Mouse (Mus musculus): ENCODE measurements around the gene Capns1. TPM values are rescaled to one million over a fixed set of nuclear protein-coding genes. Genes with fewer than 3 reads are reported as not detected.

Capns1 gene
- polyA plus RNA-seq, 2 experiments from 2014 or later: 49.8 to 68.7 TPM

- ATAC-seq: no peak
Observed at GRCm38 (mm10) chr7:30170283-30170951, 28.2 kb downstream of the Capns1 start.

GRCm38 (mm10) chr7:30169583-30170282 lies 28.9 kb downstream of the Capns1 start, which contains the start of gene Zfp146:
Gene Zfp146 (minus strand): TSS chr7:30169750.
- ATAC-seq: peak; percentile 94

GRCm38 (mm10) chr7:30168914-30169582 lies 29.6 kb downstream of the Capns1 start:
- ATAC-seq: peak; percentile 45

- ATAC-seq: no peak
Observed at GRCm38 (mm10) chr7:30164745-30165144, 33.9 kb downstream of the Capns1 start.

- no peak for ATAC-seq
Observed at GRCm38 (mm10) chr7:30163113-30163512, 35.5 kb downstream of the Capns1 start.

- no peak for ATAC-seq
Observed at GRCm38 (mm10) chr7:30155507-30155906, 43.1 kb downstream of the Capns1 start.

- ATAC-seq: no peak
Observed at GRCm38 (mm10) chr7:30154040-30154439, 44.6 kb downstream of the Capns1 start.

GRCm38 (mm10) chr7:30147011-30147410 lies 51.6 kb downstream of the Capns1 start:
- no peak for ATAC-seq

- no peak for ATAC-seq
Observed at GRCm38 (mm10) chr7:30143555-30144209, 54.9 kb downstream of the Capns1 start.

GRCm38 (mm10) chr7:30143170-30143554 lies 55.4 kb downstream of the Capns1 start:
- no peak for ATAC-seq

Other genes with a start within 250 kb of the Capns1 start
- 1 to 10 TPM; 4.8 to 5.2 TPM for gene Zfp74, start 244.7 kb downstream of the Capns1 start, polyA plus RNA-seq (2017; shearing (Covaris generic))
- gene Zfp568, start 214.9 kb downstream of the Capns1 start, polyA plus RNA-seq (2017; shearing (Covaris generic)): 1 to 10 TPM; 2.1 to 2.8 TPM
- gene Zfp14, start 147.4 kb downstream of the Capns1 start, polyA plus RNA-seq (2017; shearing (Covaris generic)): 1 to 10 TPM; 5.4 to 7.5 TPM
- 10 to 100 TPM in 1 of 2 experiments, 1 to 10 TPM in 1; 8.6 to 11.9 TPM for gene Zfp82, start 125.9 kb downstream of the Capns1 start, polyA plus RNA-seq (2017; shearing (Covaris generic))
- gene Gm26920, start 108.4 kb downstream of the Capns1 start, polyA plus RNA-seq (2017; shearing (Covaris generic)): 1 to 10 TPM; 1.5 to 3.6 TPM
- 10 to 100 TPM; 11.6 to 12.0 TPM for gene Zfp566, start 108.3 kb downstream of the Capns1 start, polyA plus RNA-seq (2017; shearing (Covaris generic))
- 10 to 100 TPM; 74.8 to 96.0 TPM for gene Zfp260, start 104.0 kb downstream of the Capns1 start, polyA plus RNA-seq (2017; shearing (Covaris generic))
- 10 to 100 TPM; 13.2 to 20.3 TPM for gene Zfp382, start 76.9 kb downstream of the Capns1 start, polyA plus RNA-seq (2017; shearing (Covaris generic))
- 10 to 100 TPM; 19.5 to 22.3 TPM for gene Zfp146, start 29.1 kb downstream of the Capns1 start, polyA plus RNA-seq (2017; shearing (Covaris generic))
- gene Cox7a1, start 14.7 kb downstream of the Capns1 start, polyA plus RNA-seq (2017; shearing (Covaris generic)): under 1 TPM in 1 of 2 experiments, not detected in 1; 0.90 TPM
- gene Polr2i, start 33.1 kb upstream of the Capns1 start, polyA plus RNA-seq (2017; shearing (Covaris generic)): 10 to 100 TPM; 50.3 to 54.3 TPM
- gene Tbcb, start 33.5 kb upstream of the Capns1 start, polyA plus RNA-seq (2017; shearing (Covaris generic)): 100 to 1,000 TPM in 1 of 2 experiments, 10 to 100 TPM in 1; 96.7 to 104 TPM
- gene Ovol3, start 36.9 kb upstream of the Capns1 start, polyA plus RNA-seq (2017; shearing (Covaris generic)): not detected
- 1 to 10 TPM in 1 of 2 experiments, not detected in 1; 1.6 TPM for gene Thap8, start 81.3 kb upstream of the Capns1 start, polyA plus RNA-seq (2017; shearing (Covaris generic))
- gene Wdr62, start 81.6 kb upstream of the Capns1 start, polyA plus RNA-seq (2017; shearing (Covaris generic)): 1 to 10 TPM; 1.9 to 3.2 TPM
- 1 to 10 TPM; 5.5 to 6.5 TPM for gene Clip3, start 92.9 kb upstream of the Capns1 start, polyA plus RNA-seq (2017; shearing (Covaris generic))
- 100 to 1,000 TPM; 179 to 205 TPM for gene Alkbh6, start 109.9 kb upstream of the Capns1 start, polyA plus RNA-seq (2017; shearing (Covaris generic))
- 10 to 100 TPM in 1 of 2 experiments, 1 to 10 TPM in 1; 9.2 to 16.8 TPM for gene Syne4, start 116.0 kb upstream of the Capns1 start, polyA plus RNA-seq (2017; shearing (Covaris generic))
- gene E130208F15Rik, start 122.9 kb upstream of the Capns1 start, polyA plus RNA-seq (2017; shearing (Covaris generic)): not detected
- gene Sdhaf1, start 125.1 kb upstream of the Capns1 start, polyA plus RNA-seq (2017; shearing (Covaris generic)): 1 to 10 TPM; 2.4 to 5.1 TPM
- not detected for gene Lrfn3, start 164.0 kb upstream of the Capns1 start, polyA plus RNA-seq (2017; shearing (Covaris generic))
- gene Tyrobp, start 214.9 kb upstream of the Capns1 start, polyA plus RNA-seq (2017; shearing (Covaris generic)): 1 to 10 TPM; 6.4 to 7.1 TPM
- 100 to 1,000 TPM; 356 to 434 TPM for gene Hcst, start 221.0 kb upstream of the Capns1 start, polyA plus RNA-seq (2017; shearing (Covaris generic))
- gene Nfkbid, start 222.9 kb upstream of the Capns1 start, polyA plus RNA-seq (2017; shearing (Covaris generic)): 10 to 100 TPM; 39.2 to 44.4 TPM
- gene Aplp1, start 246.7 kb upstream of the Capns1 start, polyA plus RNA-seq (2017; shearing (Covaris generic)): 1 to 10 TPM; 3.1 to 3.5 TPM

Measured in CD4-positive, CD25-positive, alpha-beta regulatory T cell, adult 4 months (primary cell).